Mouse (Mus musculus) liver, embryonic 14.5 days (tissue): ENCODE results near the gene Gm12253. TPM values are rescaled to one million over a fixed set of nuclear protein-coding genes. Genes with fewer than 3 reads are reported as not detected.

Experiments
- ATAC-seq: fragments of 200-750 bp; cut with Nextera tagmentation; 2 replicates; pipeline ENCODE4 v1.8.0; 2017; ENCODE audit warnings: moderate number of reproducible peaks, mild to moderate bottlenecking, moderate library complexity; ENCODE audit not compliant: insufficient read depth
- DNase-seq, 3 experiments: peaks; one replicate each; pipeline ENCODE4 v3.0.0-alpha.2; 2012 to 2013; ENCODE audit warnings: low read depth in 3 of 3, low spot score in 3 of 3
- H3K27ac ChIP-seq: fragments of 300-500 bp; sonication (generic); 2 replicates; pipeline ENCODE4 v1.5.1; 2014; ENCODE audit warnings: moderate library complexity, mild to moderate bottlenecking, control low read depth, inconsistent platforms
- H3K27me3 ChIP-seq: fragments of 300-500 bp; sonication (generic); 2 replicates; pipeline ENCODE4 v1.6.1; 2014; ENCODE audit warnings: mild to moderate bottlenecking, low read length, moderate library complexity; ENCODE audit not compliant: control insufficient read depth, insufficient read depth
- H3K36me3 ChIP-seq: fragments of 300-500 bp; sonication (generic); replicated peaks from 2 replicates; pipeline ENCODE4 v1.6.1; 2014; ENCODE audit warnings: low read depth; ENCODE audit not compliant: control insufficient read depth, insufficient read depth
- H3K4me1 ChIP-seq, 2 experiments: fragments of 200-500 bp in 1 of 2; fragments of 300-500 bp in 1 of 2; sonication (generic) in 1 of 2; replicated peaks; 2 replicates each; pipeline ENCODE4 v1.6.1; 2012 to 2014; ENCODE audit warnings: antibody characterized with exemption in 1 of 2, inconsistent platforms in 1 of 2, low read length in 1 of 2; ENCODE audit not compliant: control insufficient read depth in 2 of 2, insufficient read depth in 2 of 2
- H3K4me2 ChIP-seq: fragments of 300-500 bp; sonication (generic); 2 replicates; pipeline ENCODE4 v1.6.1; 2014; ENCODE audit warnings: low read depth, mild to moderate bottlenecking, control low read depth, moderate library complexity
- H3K4me3 ChIP-seq, 2 experiments: fragments of 200-500 bp in 1 of 2; fragments of 300-500 bp in 1 of 2; sonication (generic) in 1 of 2; 2 replicates each; pipeline ENCODE4 v1.5.1; 2012 to 2014; ENCODE audit warnings: low read depth in 2 of 2, low read length in 2 of 2, mild to moderate bottlenecking in 2 of 2, control low read depth in 1 of 2, inconsistent platforms in 1 of 2, moderate library complexity in 1 of 2; ENCODE audit not compliant: insufficient read depth in 1 of 2
- H3K9ac ChIP-seq: fragments of 300-500 bp; sonication (generic); replicated peaks from 2 replicates; pipeline ENCODE4 v1.6.1; 2014; ENCODE audit warnings: mild to moderate bottlenecking, control low read depth, moderate library complexity
- H3K9me3 ChIP-seq: fragments of 300-500 bp; sonication (generic); 2 replicates; pipeline ENCODE4 v1.6.1; 2016; ENCODE audit warnings: low read length, mixed read lengths; ENCODE audit not compliant: control insufficient read depth
- CTCF ChIP-seq: IDR thresholded peaks from 2 replicates; pipeline ENCODE4 v1.5.1; 2016; ENCODE audit warnings: antibody characterized with exemption, low read depth, control low read depth
- EP300 ChIP-seq: IDR thresholded peaks from 2 replicates; pipeline ENCODE4 v1.6.1; 2016; ENCODE audit warnings: antibody characterized with exemption, low read depth
- WGBS: fragments of 180-500 bp; shearing (Covaris S2); extraction: QIAGEN DNeasy Blood & Tissue Kit; methylation state at CpG from one replicate; pipeline ENCODE4 v1.1.7; 2014; ENCODE audit not compliant: insufficient replicate concordance; 5-methylcytosine and 5-hydroxymethylcytosine counted together
- polyA plus RNA-seq, 2 experiments: library from polyadenylated mRNA; depleted of rRNA in 1 of 2; stranded (reverse) in 1 of 2; unstranded in 1 of 2; fragments of >200 nt; fragmentation: Nextera tagmentation in 1 of 2; extraction: Ambion mirVana in 1 of 2; gene quantifications; 2 replicates each; pipeline versions ENCODE4 v1.2.1 to v1.2.3; 2012 to 2014

The Gm12253 gene
- polyA plus RNA-seq, 2 experiments = not detected

DNA sequence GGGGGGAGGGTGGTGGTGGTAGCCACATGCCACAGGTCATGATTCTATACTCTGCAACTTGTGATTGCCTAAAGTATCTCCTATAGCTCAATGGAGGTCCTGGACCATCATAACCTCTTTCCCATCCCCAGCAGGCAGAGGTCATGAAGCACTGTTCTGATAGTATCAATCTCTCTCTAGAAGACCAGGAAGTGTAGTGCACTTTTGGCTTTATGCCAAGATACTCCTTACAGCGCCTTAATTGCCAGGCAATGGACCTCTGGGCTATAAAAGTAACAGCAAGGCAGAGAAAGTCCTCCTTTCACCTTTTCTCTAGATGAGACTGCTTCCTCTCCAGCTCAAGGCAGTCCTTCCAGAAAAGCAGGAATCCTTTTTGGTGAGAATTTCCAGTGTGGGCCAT lies 11.5 kb upstream of the Gm12253 start, which contains the start of gene 1810065E05Rik:
Gene 1810065E05Rik (plus strand): TSS at position 297 of the 400 bp plus-strand sequence.
- no peak within 1 kb of the TSS for H3K27ac ChIP-seq
- H3K27me3 ChIP-seq = no peaks in the 10 kb centered on the region
- no peak for TF ChIP-seq CTCF
- TF ChIP-seq EP300 = no peak
- H3K36me3 ChIP-seq = no peaks in the 10 kb centered on the region
- 34% methylated on average over 1 of the region's 1 CpGs for WGBS
- H3K9ac ChIP-seq = no peak within 1 kb of the TSS
- no peak within 1 kb of the TSS for H3K4me2 ChIP-seq
- no peaks in the 10 kb centered on the region for H3K9me3 ChIP-seq
- ATAC-seq (no peak), DNase-seq (no peak)
- no peaks in the 10 kb centered on the region for H3K4me1 ChIP-seq
- H3K4me3 ChIP-seq = no peak within 1 kb of the TSS

DNA sequence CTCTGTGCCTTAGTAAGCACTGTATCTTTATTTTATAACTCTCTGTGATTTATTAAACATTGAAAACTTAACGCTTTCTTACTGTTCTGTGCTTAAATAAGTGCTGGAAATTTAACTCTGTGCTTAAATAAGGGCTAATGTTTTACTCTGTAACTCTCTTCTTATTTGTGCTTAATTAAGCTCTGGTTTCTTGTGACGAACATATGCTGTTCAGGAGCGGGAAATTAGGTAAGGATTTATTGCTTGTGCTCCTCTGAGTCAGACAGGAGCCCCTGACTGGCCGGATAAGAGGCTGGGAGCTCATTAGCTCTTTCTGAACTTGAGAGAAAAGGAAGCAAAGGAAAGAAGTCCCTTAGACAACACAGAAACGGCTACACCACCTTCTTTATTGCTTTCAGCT lies 5.5 kb downstream of the Gm12253 start:
- no peak overlapping the region for H3K4me2 ChIP-seq
- no peaks in the 10 kb centered on the region for H3K4me1 ChIP-seq
- TF ChIP-seq EP300 (no peak), CTCF (no peak)
- H3K9ac ChIP-seq = no peak overlapping the region
- no peak for ATAC-seq
- no peaks in the 10 kb centered on the region for H3K9me3 ChIP-seq
- H3K27ac ChIP-seq = no peak overlapping the region
- H3K4me3 ChIP-seq = no peak overlapping the region
- DNase-seq = no peak
- WGBS = 35% methylated on average over 5 of the region's 5 CpGs
- H3K36me3 ChIP-seq = no peaks in the 10 kb centered on the region
- no peaks in the 10 kb centered on the region for H3K27me3 ChIP-seq

DNA sequence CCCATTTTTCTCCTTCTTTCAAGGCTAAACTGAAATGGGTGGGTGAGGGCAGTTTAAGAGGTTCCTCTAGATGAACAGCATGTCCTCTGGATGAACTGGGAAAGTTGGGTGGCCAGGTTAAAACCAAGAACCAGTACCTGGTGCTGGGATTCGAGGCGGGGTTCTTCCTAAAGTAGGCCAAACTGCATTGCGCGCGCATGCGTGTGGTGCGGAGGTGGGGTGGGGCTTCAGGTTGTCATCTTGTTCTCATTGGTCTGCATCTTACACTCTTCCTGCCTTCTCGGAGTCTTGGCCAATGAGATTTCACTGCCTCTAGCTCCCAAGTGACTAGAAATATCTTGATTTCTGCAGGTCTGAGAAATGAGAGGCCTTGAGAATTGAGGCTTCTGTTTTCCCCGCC lies 20.4 kb downstream of the Gm12253 start, which contains the start of gene Lypd9:
Gene Lypd9 (minus strand): TSS at position 165 of the 400 bp plus-strand sequence.
- no peaks in the 10 kb centered on the region for H3K27me3 ChIP-seq
- no peak within 1 kb of the TSS for H3K27ac ChIP-seq
- no peak for DNase-seq
- TF ChIP-seq EP300 (no peak), CTCF (no peak)
- H3K9ac ChIP-seq = no peak within 1 kb of the TSS
- no peaks in the 10 kb centered on the region for H3K36me3 ChIP-seq
- 89% methylated on average over 9 of the region's 9 CpGs for WGBS
- no peak within 1 kb of the TSS for H3K4me2 ChIP-seq
- no peak for ATAC-seq
- H3K4me3 ChIP-seq = no peak within 1 kb of the TSS
- no peaks in the 10 kb centered on the region for H3K9me3 ChIP-seq
- no peaks in the 10 kb centered on the region for H3K4me1 ChIP-seq

DNA sequence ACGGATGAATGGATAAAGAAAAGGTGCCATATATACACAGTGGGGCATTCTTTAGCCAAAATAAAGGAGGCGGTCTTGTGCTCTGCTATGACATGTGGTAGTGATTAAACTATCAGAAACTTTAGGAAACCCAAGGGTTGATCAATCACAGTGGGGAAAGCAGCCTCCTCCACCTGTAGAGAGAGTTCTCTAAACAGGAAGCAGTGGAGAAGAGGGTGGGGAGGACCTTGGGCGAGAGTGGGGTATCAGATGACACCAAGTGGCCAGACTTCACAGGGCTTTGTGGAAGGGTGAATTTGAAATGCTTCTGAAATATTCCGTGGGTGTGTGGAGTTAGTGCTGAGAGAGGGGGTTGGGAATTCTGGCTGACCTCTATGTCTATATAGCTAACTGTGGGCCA lies 21.2 kb downstream of the Gm12253 start:
- Histone ChIP-seq H3K36me3 (no peaks in the 10 kb centered on the region), H3K4me3 (no peak overlapping the region), H3K9ac (no peak overlapping the region), H3K27ac (no peak overlapping the region), H3K27me3 (no peaks in the 10 kb centered on the region), H3K9me3 (no peaks in the 10 kb centered on the region), H3K4me2 (no peak overlapping the region), H3K4me1 (no peaks in the 10 kb centered on the region)
- TF ChIP-seq EP300 = no peak
- no peak for TF ChIP-seq CTCF
- no peak for DNase-seq
- WGBS = 51% methylated on average over 4 of the region's 4 CpGs
- no peak for ATAC-seq

DNA sequence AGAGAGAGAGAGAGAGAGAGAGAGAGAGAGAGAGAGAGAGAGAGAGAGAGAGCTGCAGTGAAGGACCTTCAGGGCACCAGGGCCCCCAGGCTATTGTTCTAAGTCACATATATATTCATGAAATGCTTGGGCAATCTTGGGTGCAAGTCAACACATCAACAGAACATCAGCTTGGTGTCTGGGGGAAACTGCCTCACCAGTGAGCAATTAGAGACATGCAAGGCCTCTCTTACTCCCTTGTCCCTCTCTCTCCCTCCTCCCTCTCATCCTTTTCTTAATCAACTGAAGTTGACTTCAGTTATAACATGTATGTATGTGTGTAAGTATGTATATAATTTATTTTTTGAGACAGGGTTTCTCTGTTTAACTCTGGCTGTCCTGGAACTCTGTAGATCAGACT lies 29.8 kb downstream of the Gm12253 start, which contains the start of gene Olfr30:
Gene Olfr30 (minus strand): TSS at position 101 of the 400 bp plus-strand sequence.
- no peak for ATAC-seq
- Histone ChIP-seq H3K27ac (no peak within 1 kb of the TSS), H3K4me1 (no peaks in the 10 kb centered on the region), H3K27me3 (no peaks in the 10 kb centered on the region), H3K4me3 (no peak within 1 kb of the TSS), H3K9ac (no peak within 1 kb of the TSS), H3K36me3 (no peaks in the 10 kb centered on the region), H3K9me3 (no peaks in the 10 kb centered on the region), H3K4me2 (no peak within 1 kb of the TSS)
- no peak for DNase-seq
- TF ChIP-seq CTCF = no peak
- TF ChIP-seq EP300 = no peak

Other genes starting within 250 kb of the Gm12253 start
- 3.6 and 4.7 TPM in 2 replicates for gene Igtp, start 233.0 kb upstream of the Gm12253 start, polyA plus RNA-seq (2012; rRNA removed)
- gene Igtp, start 233.0 kb upstream of the Gm12253 start, polyA plus RNA-seq (2014; fragmentation: Nextera tagmentation; extraction: Ambion mirVana) = 6.9 and 7.6 TPM in 2 replicates
- 2.4 and 2.8 TPM in 2 replicates for gene Irgm2, start 232.9 kb upstream of the Gm12253 start, polyA plus RNA-seq (2012; rRNA removed)
- 2.6 and 3.0 TPM in 2 replicates for gene Irgm2, start 232.9 kb upstream of the Gm12253 start, polyA plus RNA-seq (2014; fragmentation: Nextera tagmentation; extraction: Ambion mirVana)
- gene 4930438A08Rik, start 157.8 kb upstream of the Gm12253 start, polyA plus RNA-seq (2012; rRNA removed) = 0.61 and 0.78 TPM in 2 replicates
- 0.99 and 1.0 TPM in 2 replicates for gene 4930438A08Rik, start 157.8 kb upstream of the Gm12253 start, polyA plus RNA-seq (2014; fragmentation: Nextera tagmentation; extraction: Ambion mirVana)
- 18.7 and 19.8 TPM in 2 replicates for gene Zfp692, start 125.5 kb upstream of the Gm12253 start, polyA plus RNA-seq (2012; rRNA removed)
- gene Zfp692, start 125.5 kb upstream of the Gm12253 start, polyA plus RNA-seq (2014; fragmentation: Nextera tagmentation; extraction: Ambion mirVana) = 5.0 and 6.7 TPM in 2 replicates
- 20.3 and 22.2 TPM in 2 replicates for gene Zfp672, start 102.2 kb upstream of the Gm12253 start, polyA plus RNA-seq (2012; rRNA removed)
- gene Zfp672, start 102.2 kb upstream of the Gm12253 start, polyA plus RNA-seq (2014; fragmentation: Nextera tagmentation; extraction: Ambion mirVana) = 39.1 and 48.6 TPM in 2 replicates
- gene Sh3bp5l, start 101.8 kb upstream of the Gm12253 start, polyA plus RNA-seq (2012; rRNA removed) = 9.0 and 9.1 TPM in 2 replicates
- gene Sh3bp5l, start 101.8 kb upstream of the Gm12253 start, polyA plus RNA-seq (2014; fragmentation: Nextera tagmentation; extraction: Ambion mirVana) = 9.1 and 12.4 TPM in 2 replicates
- 0.09 and 0.17 TPM in 2 replicates for gene Lypd8, start 53.5 kb upstream of the Gm12253 start, polyA plus RNA-seq (2012; rRNA removed)
- not detected in 2 replicates for gene Lypd8, start 53.5 kb upstream of the Gm12253 start, polyA plus RNA-seq (2014; fragmentation: Nextera tagmentation; extraction: Ambion mirVana)
- not detected in 2 replicates for gene 1810065E05Rik, start 11.4 kb upstream of the Gm12253 start, polyA plus RNA-seq (2012; rRNA removed)
- gene 1810065E05Rik, start 11.4 kb upstream of the Gm12253 start, polyA plus RNA-seq (2014; fragmentation: Nextera tagmentation; extraction: Ambion mirVana) = not detected in 2 replicates
- not detected in 2 replicates for gene Lypd9, start 20.4 kb downstream of the Gm12253 start, polyA plus RNA-seq (2012; rRNA removed)
- not detected in 2 replicates for gene Lypd9, start 20.4 kb downstream of the Gm12253 start, polyA plus RNA-seq (2014; fragmentation: Nextera tagmentation; extraction: Ambion mirVana)
- gene Olfr30, start 29.7 kb downstream of the Gm12253 start, polyA plus RNA-seq (2012; rRNA removed) = not detected in 2 replicates
- not detected in 2 replicates for gene Olfr30, start 29.7 kb downstream of the Gm12253 start, polyA plus RNA-seq (2014; fragmentation: Nextera tagmentation; extraction: Ambion mirVana)
- gene Olfr332, start 60.0 kb downstream of the Gm12253 start, polyA plus RNA-seq (2012; rRNA removed) = not detected in 2 replicates
- gene Olfr332, start 60.0 kb downstream of the Gm12253 start, polyA plus RNA-seq (2014; fragmentation: Nextera tagmentation; extraction: Ambion mirVana) = not detected in 2 replicates
- not detected in 2 replicates for gene Olfr331, start 70.0 kb downstream of the Gm12253 start, polyA plus RNA-seq (2012; rRNA removed)
- not detected in 2 replicates for gene Olfr331, start 70.0 kb downstream of the Gm12253 start, polyA plus RNA-seq (2014; fragmentation: Nextera tagmentation; extraction: Ambion mirVana)
- gene Olfr330, start 102.3 kb downstream of the Gm12253 start, polyA plus RNA-seq (2012; rRNA removed) = not detected in 2 replicates
- gene Olfr330, start 102.3 kb downstream of the Gm12253 start, polyA plus RNA-seq (2014; fragmentation: Nextera tagmentation; extraction: Ambion mirVana) = not detected in 2 replicates
- not detected in 2 replicates for gene Olfr329-ps, start 113.9 kb downstream of the Gm12253 start, polyA plus RNA-seq (2012; rRNA removed)
- gene Olfr329-ps, start 113.9 kb downstream of the Gm12253 start, polyA plus RNA-seq (2014; fragmentation: Nextera tagmentation; extraction: Ambion mirVana) = not detected in 2 replicates
- 0.02 TPM in 1 of 2 replicates, not detected in the other for gene Olfr328, start 123.1 kb downstream of the Gm12253 start, polyA plus RNA-seq (2012; rRNA removed)
- not detected in 2 replicates for gene Olfr328, start 123.1 kb downstream of the Gm12253 start, polyA plus RNA-seq (2014; fragmentation: Nextera tagmentation; extraction: Ambion mirVana)
- not detected in 2 replicates for gene Olfr224, start 138.0 kb downstream of the Gm12253 start, polyA plus RNA-seq (2012; rRNA removed)
- gene Olfr224, start 138.0 kb downstream of the Gm12253 start, polyA plus RNA-seq (2014; fragmentation: Nextera tagmentation; extraction: Ambion mirVana) = not detected in 2 replicates
- gene Olfr325, start 145.2 kb downstream of the Gm12253 start, polyA plus RNA-seq (2012; rRNA removed) = not detected in 2 replicates
- gene Olfr325, start 145.2 kb downstream of the Gm12253 start, polyA plus RNA-seq (2014; fragmentation: Nextera tagmentation; extraction: Ambion mirVana) = not detected in 2 replicates
- gene Olfr324, start 162.6 kb downstream of the Gm12253 start, polyA plus RNA-seq (2012; rRNA removed) = not detected in 2 replicates
- not detected in 2 replicates for gene Olfr324, start 162.6 kb downstream of the Gm12253 start, polyA plus RNA-seq (2014; fragmentation: Nextera tagmentation; extraction: Ambion mirVana)
- not detected in 2 replicates for gene 2210407C18Rik, start 183.5 kb downstream of the Gm12253 start, polyA plus RNA-seq (2012; rRNA removed)
- not detected in 2 replicates for gene 2210407C18Rik, start 183.5 kb downstream of the Gm12253 start, polyA plus RNA-seq (2014; fragmentation: Nextera tagmentation; extraction: Ambion mirVana)
- not detected in 2 replicates for gene Olfr323, start 197.9 kb downstream of the Gm12253 start, polyA plus RNA-seq (2012; rRNA removed)
- gene Olfr323, start 197.9 kb downstream of the Gm12253 start, polyA plus RNA-seq (2014; fragmentation: Nextera tagmentation; extraction: Ambion mirVana) = not detected in 2 replicates
- 9.1 and 10.5 TPM in 2 replicates for gene Trim58, start 207.9 kb downstream of the Gm12253 start, polyA plus RNA-seq (2012; rRNA removed)
- gene Trim58, start 207.9 kb downstream of the Gm12253 start, polyA plus RNA-seq (2014; fragmentation: Nextera tagmentation; extraction: Ambion mirVana) = 10.5 and 11.8 TPM in 2 replicates
- gene Olfr322, start 226.2 kb downstream of the Gm12253 start, polyA plus RNA-seq (2012; rRNA removed) = 0.03 and 0.07 TPM in 2 replicates
- gene Olfr322, start 226.2 kb downstream of the Gm12253 start, polyA plus RNA-seq (2014; fragmentation: Nextera tagmentation; extraction: Ambion mirVana) = 0.14 TPM in 1 of 2 replicates, not detected in the other
- gene Olfr320, start 248.5 kb downstream of the Gm12253 start, polyA plus RNA-seq (2012; rRNA removed) = not detected in 2 replicates
- gene Olfr320, start 248.5 kb downstream of the Gm12253 start, polyA plus RNA-seq (2014; fragmentation: Nextera tagmentation; extraction: Ambion mirVana) = not detected in 2 replicates